Mouse (Mus musculus) spleen, postnatal 10 days (tissue): ENCODE data around the gene Cpt1c.

Experiments
- DNase-seq, 2 experiments: peaks; one replicate each; pipeline ENCODE4 v3.0.0; 2021 to 2022; ENCODE audit warnings: low spot score in 2 of 2

Cpt1c gene

GRCm38 (mm10) chr7:44918219-44918618 lies 56.4 kb downstream of the Cpt1c start:
- no peak for DNase-seq

DNA sequence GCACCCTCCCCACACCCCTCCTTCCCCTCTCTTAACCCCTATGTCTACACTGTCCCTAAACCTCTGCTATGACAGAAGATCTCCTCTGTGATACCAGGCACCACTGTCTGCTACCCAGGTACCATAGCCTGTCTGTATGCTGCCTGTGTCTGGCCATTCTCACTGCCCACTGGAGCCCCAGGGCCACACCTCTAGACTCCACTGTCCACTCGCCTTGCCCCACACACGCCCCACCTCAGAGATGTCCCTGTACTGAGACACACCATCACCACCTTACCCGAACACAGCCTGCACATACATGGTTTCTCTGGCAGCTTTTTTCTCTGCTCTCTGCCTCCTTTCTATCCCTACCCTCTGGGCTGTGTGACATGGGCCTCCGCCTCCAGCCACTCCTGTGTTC lies 57.8 kb downstream of the Cpt1c start:
- no peak for DNase-seq

DNA sequence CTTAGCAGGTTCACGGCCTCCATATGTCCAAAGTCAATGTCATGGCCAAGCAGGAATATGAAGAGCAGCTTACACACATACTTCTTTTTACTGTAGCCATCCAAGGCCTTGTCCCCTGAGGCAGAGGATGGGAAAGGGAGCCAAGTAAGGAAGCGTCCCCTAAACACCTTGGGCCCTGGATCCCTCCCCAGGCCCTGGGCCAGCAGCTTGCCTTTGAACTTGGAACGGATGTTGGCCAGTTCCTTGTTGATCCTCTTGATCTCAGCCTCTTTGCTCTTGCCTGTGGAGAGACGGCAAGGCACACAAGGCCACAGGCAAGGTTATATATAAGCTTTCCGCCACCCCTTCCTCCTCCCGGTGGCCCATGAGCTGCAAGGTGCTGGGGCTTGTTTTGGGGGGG lies 58.5 kb downstream of the Cpt1c start:
- DNase-seq: no peak

- no peak for DNase-seq
Observed at GRCm38 (mm10) chr7:44915314-44915713, 59.3 kb downstream of the Cpt1c start.

GRCm38 (mm10) chr7:44914396-44914795 lies 60.3 kb downstream of the Cpt1c start:
- no peak for DNase-seq
